Mouse (Mus musculus) heart, adult 2 months (tissue): Measurements from ENCODE around the gene Lpo.

ENCODE experiments used
- CTCF ChIP-seq: fragments of 200-600 bp; IDR thresholded peaks from 2 replicates; pipeline ENCODE4 v1.8.1; 2022; ENCODE audit warnings: antibody characterized with exemption, mild to moderate bottlenecking, moderate library complexity
- POLR2A ChIP-seq: fragments of 200-500 bp; IDR thresholded peaks from 2 replicates; pipeline ENCODE4 v1.6.1; 2011; ENCODE audit warnings: mild to moderate bottlenecking, low read depth, low read length, control low read depth; ENCODE audit not compliant: insufficient read depth

DNA sequence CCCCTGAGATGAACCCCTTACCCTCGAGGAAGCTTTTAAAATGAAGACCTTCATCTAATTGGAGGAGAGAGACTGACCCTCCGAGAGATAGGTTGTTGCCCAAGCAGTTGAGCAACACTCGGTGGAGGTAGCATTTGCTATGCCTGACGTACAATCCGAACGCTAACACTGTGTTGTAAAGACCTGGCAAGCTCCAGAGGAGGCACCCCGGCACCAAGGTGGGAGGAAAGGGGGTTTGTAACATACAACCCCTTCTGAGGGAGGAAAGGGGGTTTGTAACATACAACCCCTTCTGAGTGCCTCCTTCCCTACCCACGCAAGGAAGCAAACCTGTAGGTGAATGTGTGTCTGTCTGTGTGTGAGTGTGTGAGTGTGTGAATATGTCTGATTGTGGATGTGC, 43.7 kb upstream of the Lpo start:
- TF ChIP-seq CTCF (no peak), POLR2A (no peak)
